ENCODE assay signal across 23 mouse cellular contexts in genomic region chr9:108051184-108051930, GRCm38 (mm10). TPM values are rescaled to one million over a fixed set of nuclear protein-coding genes. Genes with fewer than 3 reads are reported as not detected.
DNase-seq lines count a peak whose midpoint lies in the region; ATAC-seq and TF ChIP-seq lines count a peak whose summit lies in the region.
"Had no signal": no experiment of that assay in that cellular context is flagged by ENCODE, and none has a peak within 500 bp of the region (broad histone marks: within the 10 kb centered on the region; RNA-seq: fewer than 3 reads in every experiment).

No protein-coding gene starts in this region.

- H3K9ac ChIP-seq in liver, embryonic 13.5 days, result no peak overlapping the region
- no peak overlapping the region for H3K9ac ChIP-seq in liver, embryonic 11.5 days (ENCODE audit: low read depth, low read length)
- H3K9ac ChIP-seq in intestine, postnatal 0 days (ENCODE audit: low read depth, low read length), result no peak overlapping the region
- H3K9ac ChIP-seq: embryonic facial prominence, embryonic 12.5 days; forebrain, postnatal 0 days; liver, embryonic 14.5 days had no signal

- H3K4me1 ChIP-seq in liver, embryonic 13.5 days (replicated peaks), result peaks cover 76% of the 10 kb centered on the region
- H3K4me1 ChIP-seq in liver, embryonic 11.5 days (replicated peaks; ENCODE audit: control insufficient read depth, insufficient read depth, low read length), result peaks cover 41% of the 10 kb centered on the region
- H3K4me1 ChIP-seq in intestine, postnatal 0 days (replicated peaks; ENCODE audit: control insufficient read depth, insufficient read depth, low read length), result peaks cover 15% of the 10 kb centered on the region; the same call in 1 of the 2 replicates

- peak; percentile 25 for DNase-seq in gastrocnemius, adult 2 months
- DNase-seq in gastrocnemius, postnatal 14 days, result no peak
- no peak for DNase-seq in liver, embryonic 13.5 days
- DNase-seq in liver, embryonic 11.5 days (ENCODE audit: low spot score), result no peak
- DNase-seq in cerebellum, adult 9-10 months, result peak; percentile 44
- no peak for DNase-seq in heart, postnatal 25 days (ENCODE audit: low spot score)
- DNase-seq: forebrain, postnatal 0 days; kidney, adult 8-10 months; kidney, postnatal 36 days; lung, postnatal 10 days; right cerebral cortex, postnatal 25 days; thymus, postnatal 25 days had no signal

- no peaks in the 10 kb centered on the region for H3K27me3 ChIP-seq in liver, embryonic 13.5 days
- no peaks in the 10 kb centered on the region for H3K27me3 ChIP-seq in liver, embryonic 11.5 days (replicated peaks; ENCODE audit: control insufficient read depth, insufficient read depth, low read length)
- no peaks in the 10 kb centered on the region for H3K27me3 ChIP-seq in intestine, postnatal 0 days (replicated peaks; ENCODE audit: control insufficient read depth, insufficient read depth, low read length)
- H3K27me3 ChIP-seq: embryonic facial prominence, embryonic 12.5 days had no signal

- no peaks in the 10 kb centered on the region for H3K9me3 ChIP-seq in liver, embryonic 13.5 days (replicated peaks)
- H3K9me3 ChIP-seq in liver, embryonic 11.5 days (ENCODE audit: control insufficient read depth, low read length), result no peaks in the 10 kb centered on the region
- H3K9me3 ChIP-seq in intestine, postnatal 0 days (ENCODE audit: control insufficient read depth), result no peaks in the 10 kb centered on the region
- H3K9me3 ChIP-seq: embryonic facial prominence, embryonic 12.5 days had no signal

- no peak overlapping the region for H3K4me3 ChIP-seq in gastrocnemius, adult 2 months
- no peak overlapping the region for H3K4me3 ChIP-seq in liver, embryonic 13.5 days (replicated peaks)
- no peak overlapping the region for H3K4me3 ChIP-seq in liver, embryonic 11.5 days (ENCODE audit: low read depth, low read length)
- no peak overlapping the region for H3K4me3 ChIP-seq in intestine, postnatal 0 days (ENCODE audit: low read depth, low read length)
- H3K4me3 ChIP-seq: embryonic facial prominence, embryonic 12.5 days had no signal

- no peak for TF ChIP-seq CTCF in gastrocnemius, adult 2 months (IDR thresholded peaks at IDR 0.05)
- TF ChIP-seq CTCF in intestine, postnatal 0 days (IDR thresholded peaks at IDR 0.05; ENCODE audit: low read depth), result no peak

- intact Hi-C loops in gastrocnemius, adult 2 months (cut with DNase I), result loop anchor here (5.0 kb wide), 2 partner anchors 89 to 149 kb away; no protein-coding TSS in a partner anchor
- intact Hi-C loops in gastrocnemius, postnatal 14 days (cut with DNase I; ENCODE audit: low total_unique reads), result no loop called here
- intact Hi-C loops in heart, postnatal 25 days (cut with DNase I), result loop anchor here (5.0 kb wide), 2 partner anchors 49 to 149 kb away; partner anchors contain the start of gene Ip6k1

- H3K4me2 ChIP-seq in liver, embryonic 13.5 days, result no peak overlapping the region
- no peak overlapping the region for H3K4me2 ChIP-seq in liver, embryonic 11.5 days
- peak overlapping the region; percentile 14; the same call in 1 of the 2 replicates for H3K4me2 ChIP-seq in intestine, postnatal 0 days (replicated peaks; ENCODE audit: low read depth)

- peaks cover 72% of the 10 kb centered on the region for H3K36me3 ChIP-seq in liver, embryonic 13.5 days
- H3K36me3 ChIP-seq in liver, embryonic 11.5 days (ENCODE audit: control insufficient read depth, insufficient read depth, low read length), result peaks cover 29% of the 10 kb centered on the region
- peaks cover 49% of the 10 kb centered on the region for H3K36me3 ChIP-seq in intestine, postnatal 0 days (ENCODE audit: control insufficient read depth, insufficient read depth)

- ATAC-seq in liver, embryonic 13.5 days (ENCODE audit: low read depth), result no peak
- no peak for ATAC-seq in liver, embryonic 11.5 days (replicated peaks; ENCODE audit: low FRiP score)
- no peak for ATAC-seq in intestine, postnatal 0 days
- ATAC-seq: forebrain, postnatal 0 days; hindbrain, postnatal 0 days; midbrain, embryonic 16.5 days had no signal

- WGBS in liver, embryonic 13.5 days (ENCODE audit: insufficient replicate concordance), result 92% methylated on average over 15 of the region's 15 CpGs
- WGBS in liver, embryonic 11.5 days, result 90% methylated on average over 15 of the region's 15 CpGs
- 90% methylated on average over 15 of the region's 15 CpGs for WGBS in intestine, postnatal 0 days

- H3K27ac ChIP-seq in gastrocnemius, adult 2 months, result 0 out of 2 replicates have a peak overlapping the region, but pooled peaks have one; percentile 87
- peak overlapping the region; percentile 35 for H3K27ac ChIP-seq in liver, embryonic 13.5 days
- no peak overlapping the region for H3K27ac ChIP-seq in liver, embryonic 11.5 days (ENCODE audit: low read depth, low read length)
- H3K27ac ChIP-seq in intestine, postnatal 0 days (ENCODE audit: low read depth, low read length), result peak overlapping the region; percentile 95; the same call in 1 of the 2 replicates
- H3K27ac ChIP-seq: embryonic facial prominence, embryonic 12.5 days; liver, embryonic 14.5 days had no signal

RNA-seq across cellular contexts. Expression of gene Amigo3, which starts 1.6 kb away (rescaled TPM):
- 1 to 10 TPM; 1.5 to 3.1 TPM for total RNA-seq in gastrocnemius, adult 2 months (2021)
- total RNA-seq in gastrocnemius, postnatal 14 days (2021), result 1 to 10 TPM; 1.0 to 2.4 TPM
- 1.2 and 1.4 TPM in 2 replicates for polyA plus RNA-seq in liver, embryonic 13.5 days (2015; fragmentation: Nextera tagmentation; extraction: Ambion mirVana)
- 2.3 TPM in 2 replicates for polyA plus RNA-seq in liver, embryonic 11.5 days (2014; fragmentation: Nextera tagmentation; extraction: Ambion mirVana)
- 4.4 and 4.8 TPM in 2 replicates for polyA plus RNA-seq in intestine, postnatal 0 days (2015; fragmentation: Nextera tagmentation; extraction: Ambion mirVana)
- total RNA-seq in heart, postnatal 25 days (2021), result 1 to 10 TPM; 1.8 TPM

RNA-seq across cellular contexts. Expression of gene Gmppb, which starts 2.3 kb away (rescaled TPM):
- total RNA-seq in gastrocnemius, adult 2 months (2021), result 1 to 10 TPM; 3.3 to 6.3 TPM
- 1 to 10 TPM; 4.7 to 8.3 TPM for total RNA-seq in gastrocnemius, postnatal 14 days (2021)
- 21.0 TPM in 2 replicates for polyA plus RNA-seq in liver, embryonic 13.5 days (2015; fragmentation: Nextera tagmentation; extraction: Ambion mirVana)
- polyA plus RNA-seq in liver, embryonic 11.5 days (2014; fragmentation: Nextera tagmentation; extraction: Ambion mirVana), result 26.5 and 30.0 TPM in 2 replicates
- 146 and 154 TPM in 2 replicates for polyA plus RNA-seq in intestine, postnatal 0 days (2015; fragmentation: Nextera tagmentation; extraction: Ambion mirVana)
- 10 to 100 TPM in 1 of 2 experiments, 1 to 10 TPM in 1; 9.4 to 10.7 TPM for total RNA-seq in heart, postnatal 25 days (2021)

RNA-seq across cellular contexts. Expression of gene Mst1, which starts 28.9 kb away (rescaled TPM):
- total RNA-seq in gastrocnemius, adult 2 months (2021), result not detected
- total RNA-seq in gastrocnemius, postnatal 14 days (2021), result not detected
- polyA plus RNA-seq in liver, embryonic 13.5 days (2015; fragmentation: Nextera tagmentation; extraction: Ambion mirVana), result 15.5 and 18.6 TPM in 2 replicates
- 9.7 and 12.5 TPM in 2 replicates for polyA plus RNA-seq in liver, embryonic 11.5 days (2014; fragmentation: Nextera tagmentation; extraction: Ambion mirVana)
- 0.78 and 0.84 TPM in 2 replicates for polyA plus RNA-seq in intestine, postnatal 0 days (2015; fragmentation: Nextera tagmentation; extraction: Ambion mirVana)
- total RNA-seq in heart, postnatal 25 days (2021), result not detected
- total RNA-seq: common myeloid progenitor, adult 5-6 weeks; hematopoietic stem cell, adult 5-6 weeks; hindbrain, postnatal 0 days; layer of hippocampus, postnatal 14 days; left cerebral cortex, postnatal 14 days; megakaryocyte-erythroid progenitor cell, adult 5-6 weeks had no signal
- polyA plus RNA-seq: forebrain, postnatal 0 days; heart, embryonic 14.5 days; hindbrain, postnatal 0 days; midbrain, embryonic 16.5 days had no signal

RNA-seq across cellular contexts. Expression of gene Rnf123, which starts 31.8 kb away (rescaled TPM):
- total RNA-seq in gastrocnemius, adult 2 months (2021), result 100 to 1,000 TPM; 128 to 157 TPM
- total RNA-seq in gastrocnemius, postnatal 14 days (2021), result 100 to 1,000 TPM; 154 to 161 TPM
- polyA plus RNA-seq in liver, embryonic 13.5 days (2015; fragmentation: Nextera tagmentation; extraction: Ambion mirVana), result 80.8 and 88.0 TPM in 2 replicates
- polyA plus RNA-seq in liver, embryonic 11.5 days (2014; fragmentation: Nextera tagmentation; extraction: Ambion mirVana), result 59.1 and 59.2 TPM in 2 replicates
- 17.2 and 18.2 TPM in 2 replicates for polyA plus RNA-seq in intestine, postnatal 0 days (2015; fragmentation: Nextera tagmentation; extraction: Ambion mirVana)
- total RNA-seq in heart, postnatal 25 days (2021), result 100 to 1,000 TPM in 1 of 2 experiments, 10 to 100 TPM in 1; 90.1 to 112 TPM

RNA-seq across cellular contexts. Expression of gene Apeh, which starts 43.0 kb away (rescaled TPM):
- 10 to 100 TPM; 30.6 to 33.4 TPM for total RNA-seq in gastrocnemius, adult 2 months (2021)
- 10 to 100 TPM; 37.9 to 38.3 TPM for total RNA-seq in gastrocnemius, postnatal 14 days (2021)
- polyA plus RNA-seq in liver, embryonic 13.5 days (2015; fragmentation: Nextera tagmentation; extraction: Ambion mirVana), result 176 and 195 TPM in 2 replicates
- polyA plus RNA-seq in liver, embryonic 11.5 days (2014; fragmentation: Nextera tagmentation; extraction: Ambion mirVana), result 159 and 167 TPM in 2 replicates
- polyA plus RNA-seq in intestine, postnatal 0 days (2015; fragmentation: Nextera tagmentation; extraction: Ambion mirVana), result 82.6 and 98.4 TPM in 2 replicates
- total RNA-seq in heart, postnatal 25 days (2021), result 10 to 100 TPM; 43.1 to 45.4 TPM

Comparison
In these comparisons a context has a peak if more than half of its experiments do, and no peak if none do; other contexts are left out.
1. DNase-seq: peak in gastrocnemius, adult 2 months (single experiment) and cerebellum, adult 9-10 months (single experiment); none in gastrocnemius, postnatal 14 days (single experiment), liver, embryonic 13.5 days (single experiment), liver, embryonic 11.5 days (single experiment) and heart, postnatal 25 days (single experiment).